Mouse (Mus musculus) forebrain, embryonic 12.5 days (tissue): ENCODE measurements at regions not wholly inside any gene's neighbourhood (a gene's known extent, or its start where the extent isn't known, plus 50 kb on each side); places are given as distances from the start of the nearest gene placed in this dataset.

ENCODE experiments used
- ATAC-seq: fragments of 200-750 bp; cut with Nextera tagmentation; 2 replicates; pipeline ENCODE4 v1.8.0; 2017; ENCODE audit warnings: moderate TSS enrichment; ENCODE audit not compliant: low FRiP score
- H3K27ac ChIP-seq: fragments of 300-500 bp; sonication (generic); 2 replicates; pipeline ENCODE4 v1.5.1; 2016; ENCODE audit warnings: mild to moderate bottlenecking
- H3K27me3 ChIP-seq: fragments of 300-500 bp; sonication (generic); 2 replicates; pipeline ENCODE4 v1.6.1; 2016; ENCODE audit warnings: mild to moderate bottlenecking
- H3K36me3 ChIP-seq: fragments of 300-500 bp; sonication (generic); replicated peaks from 2 replicates; pipeline ENCODE4 v1.6.1; 2016; ENCODE audit warnings: mild to moderate bottlenecking
- H3K4me1 ChIP-seq: fragments of 300-500 bp; sonication (generic); 2 replicates; pipeline ENCODE4 v1.6.1; 2016
- H3K4me2 ChIP-seq: fragments of 300-500 bp; sonication (generic); 2 replicates; pipeline ENCODE4 v1.6.1; 2016; ENCODE audit warnings: mild to moderate bottlenecking, moderate library complexity
- H3K4me3 ChIP-seq: fragments of 300-500 bp; sonication (generic); replicated peaks from 2 replicates; pipeline ENCODE4 v1.5.1; 2016; ENCODE audit warnings: mild to moderate bottlenecking
- H3K9ac ChIP-seq: fragments of 300-500 bp; sonication (generic); 2 replicates; pipeline ENCODE4 v1.6.1; 2016; ENCODE audit warnings: mild to moderate bottlenecking
- H3K9me3 ChIP-seq: fragments of 300-500 bp; sonication (generic); 2 replicates; pipeline ENCODE4 v1.6.1; 2016

- H3K36me3 ChIP-seq, result no peaks in the 10 kb centered on the region
- no peaks in the 10 kb centered on the region for H3K4me1 ChIP-seq
- no peak overlapping the region for H3K4me2 ChIP-seq
- no peak overlapping the region for H3K4me3 ChIP-seq
- no peaks in the 10 kb centered on the region for H3K27me3 ChIP-seq
- H3K27ac ChIP-seq, result no peak overlapping the region
- no peak for ATAC-seq
- H3K9me3 ChIP-seq, result peaks cover 80% of the 10 kb centered on the region
- no peak overlapping the region for H3K9ac ChIP-seq
Measured at GRCm38 (mm10) chr7:33857431-33857830, 87.4 kb downstream of the Scgb2b26 start.

GRCm38 (mm10) chr7:33854911-33855310, 89.9 kb downstream of the Scgb2b26 start:
- no peak for ATAC-seq
- Histone ChIP-seq H3K4me2 (no peak overlapping the region), H3K9ac (no peak overlapping the region), H3K27ac (no peak overlapping the region), H3K27me3 (no peaks in the 10 kb centered on the region), H3K9me3 (peaks cover 80% of the 10 kb centered on the region), H3K36me3 (no peaks in the 10 kb centered on the region), H3K4me3 (no peak overlapping the region), H3K4me1 (no peaks in the 10 kb centered on the region)
